Mouse (Mus musculus): ENCODE measurements around the gene Ppp4r4.
"Not testable (repeated sequence)": the region's sequence is repeated elsewhere in the genome, so short reads cannot be mapped to it uniquely, and the experiment has no call there.

- not testable (repeated sequence) for TF ChIP-seq POLR2A (IDR thresholded peaks at IDR 0.05; ENCODE audit: control insufficient read depth, extremely low read depth, insufficient read depth, low read length, poor library complexity); CTCF (IDR thresholded peaks at IDR 0.05; ENCODE audit: borderline replicate concordance, control insufficient read depth, extremely low read depth, insufficient read depth, low read length, poor library complexity)
These were observed 130.0 kb downstream of the Ppp4r4 start for GRCm38 (mm10) chr12:103662053-103662452.

Data from thymus, adult 2 months (tissue).